Mouse (Mus musculus): ENCODE measurements around the gene Kcne2. TPM values are rescaled to one million over a fixed set of nuclear protein-coding genes. Genes with fewer than 3 reads are reported as not detected.

Kcne2 gene
- not detected for total RNA-seq (2021)
- long read RNA-seq, experiment 1: 0 reads
- long read RNA-seq, experiment 2: 0 reads

GRCm38 (mm10) chr16:92292101-92292500, at the start of gene Kcne2:
TSS of gene Kcne2 (plus strand) at chr16:92292389.
- DNase-seq: no peak
- intact Hi-C loops (cut with DNase I): no loop called here

- intact Hi-C loops (cut with DNase I): loop anchor here (5.0 kb wide), 1 partner anchor 114 kb away; no protein-coding TSS in a partner anchor
- no peak for DNase-seq
Observed at GRCm38 (mm10) chr16:92245909-92246308, 46.3 kb upstream of the Kcne2 start.

GRCm38 (mm10) chr16:92246974-92247373, 45.2 kb upstream of the Kcne2 start:
- intact Hi-C loops (cut with DNase I): loop anchor here (5.0 kb wide), 1 partner anchor 115 kb away; no protein-coding TSS in a partner anchor
- DNase-seq: no peak

GRCm38 (mm10) chr16:92247700-92248099, 44.5 kb upstream of the Kcne2 start:
- intact Hi-C loops (cut with DNase I): loop anchor here (5.0 kb wide), 1 partner anchor 115 kb away; no protein-coding TSS in a partner anchor

GRCm38 (mm10) chr16:92249681-92250080, 42.5 kb upstream of the Kcne2 start:
- no peak for DNase-seq

More at GRCm38 (mm10) chr16:92247700-92248099, 44.5 kb upstream of the Kcne2 start:
- DNase-seq: no peak

GRCm38 (mm10) chr16:92250452-92250851, 41.7 kb upstream of the Kcne2 start:
- DNase-seq: no peak
- intact Hi-C loops (cut with DNase I): no loop called here

More at GRCm38 (mm10) chr16:92249681-92250080, 42.5 kb upstream of the Kcne2 start:
- intact Hi-C loops (cut with DNase I): loop anchor here (5.0 kb wide), 1 partner anchor 117 kb away; no protein-coding TSS in a partner anchor

GRCm38 (mm10) chr16:92254316-92254715, 37.9 kb upstream of the Kcne2 start:
- intact Hi-C loops (cut with DNase I): no loop called here
- DNase-seq: no peak

GRCm38 (mm10) chr16:92267861-92268260, 24.3 kb upstream of the Kcne2 start:
- intact Hi-C loops (cut with DNase I): no loop called here
- no peak for DNase-seq

- intact Hi-C loops (cut with DNase I): no loop called here
- DNase-seq: no peak
Observed at GRCm38 (mm10) chr16:92274516-92274915, 17.7 kb upstream of the Kcne2 start.

- intact Hi-C loops (cut with DNase I): no loop called here
- no peak for DNase-seq
Observed at GRCm38 (mm10) chr16:92275526-92275925, 16.7 kb upstream of the Kcne2 start.

- intact Hi-C loops (cut with DNase I): loop anchor here (10.0 kb wide), 1 partner anchor 228 kb away; the partner anchor contains the start of genes Gm49711, Mrps6 and Slc5a3
- DNase-seq: peak; percentile 42 to 54
Observed at GRCm38 (mm10) chr16:92282671-92283070, 9.5 kb upstream of the Kcne2 start.

GRCm38 (mm10) chr16:92285068-92285467, 7.1 kb upstream of the Kcne2 start:
- intact Hi-C loops (cut with DNase I): loop anchor here (10.0 kb wide), 1 partner anchor 230 kb away; the partner anchor contains the start of genes Gm49711, Mrps6 and Slc5a3
- no peak for DNase-seq

GRCm38 (mm10) chr16:92286609-92287008, 5.6 kb upstream of the Kcne2 start:
- intact Hi-C loops (cut with DNase I): loop anchor here (1.0 to 10.0 kb wide), 2 partner anchors 232 to 348 kb away; partner anchors contain the start of genes Gm49711, Mrps6 and Slc5a3
- DNase-seq: peak; percentile 75 to 84

- DNase-seq: no peak
- intact Hi-C loops (cut with DNase I): loop anchor here (10.0 kb wide), 1 partner anchor 234 kb away; the partner anchor contains the start of genes Gm49711, Mrps6 and Slc5a3
Observed at GRCm38 (mm10) chr16:92288778-92289177, 3.4 kb upstream of the Kcne2 start.

- no peak for DNase-seq
- intact Hi-C loops (cut with DNase I): no loop called here
Observed at GRCm38 (mm10) chr16:92290045-92290444, 2.1 kb upstream of the Kcne2 start.

- intact Hi-C loops (cut with DNase I): no loop called here
- DNase-seq: no peak
Observed at GRCm38 (mm10) chr16:92294267-92294970, 2.2 kb downstream of the Kcne2 start.

- no peak for DNase-seq
- intact Hi-C loops (cut with DNase I): no loop called here
Observed at GRCm38 (mm10) chr16:92295328-92295727, 3.1 kb downstream of the Kcne2 start.

GRCm38 (mm10) chr16:92300649-92301411, 8.6 kb downstream of the Kcne2 start, which contains the start of gene Smim11:
TSS of gene Smim11 (plus strand) at chr16:92301286.
- intact Hi-C loops (cut with DNase I): loop anchor here (10.0 kb wide), 1 partner anchor 576 kb away; the partner anchor contains the start of genes Cryzl1 and Itsn1
- peak; percentile 88 to 91 for DNase-seq

- no peak for DNase-seq
- intact Hi-C loops (cut with DNase I): loop anchor here (10.0 kb wide), 1 partner anchor 577 kb away; the partner anchor contains the start of genes Cryzl1 and Itsn1
Observed at GRCm38 (mm10) chr16:92301412-92301806, 9.2 kb downstream of the Kcne2 start.

GRCm38 (mm10) chr16:92301989-92302388, 9.8 kb downstream of the Kcne2 start:
- no peak for DNase-seq
- intact Hi-C loops (cut with DNase I): loop anchor here (10.0 kb wide), 1 partner anchor 577 kb away; the partner anchor contains the start of genes Cryzl1 and Itsn1

All from gastrocnemius, postnatal 36 days (tissue).